Mouse (Mus musculus) CD4-positive, CD25-positive, alpha-beta regulatory T cell, adult 2 months (primary cell): Measurements from ENCODE around the gene Mrpl14.

Source experiments
- DNase-seq: peaks from one replicate; pipeline ENCODE4 v3.0.0-alpha.2; 2012; ENCODE audit warnings: low read depth, low spot score

Gene Mrpl14

DNA sequence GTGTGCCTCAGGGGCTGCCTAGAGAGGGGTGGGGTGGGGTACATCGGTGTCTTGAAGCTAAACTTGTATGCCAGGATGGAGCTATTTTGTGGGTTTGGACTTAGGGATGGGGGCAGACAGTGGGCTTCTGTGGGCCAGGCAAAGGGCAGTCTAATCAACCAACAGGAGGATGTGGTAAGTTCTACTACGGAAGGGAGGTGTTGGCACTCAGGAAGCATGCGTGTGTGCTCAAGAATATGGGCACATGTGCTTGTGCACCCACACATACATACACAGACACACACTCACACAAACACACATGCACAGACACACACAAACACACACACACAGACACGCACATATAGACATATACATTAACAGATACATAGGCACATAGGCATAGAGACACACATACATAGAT, 61.2 kb downstream of the Mrpl14 start:
- peak; percentile 34 for DNase-seq
